Mouse (Mus musculus) hindbrain, embryonic 16.5 days (tissue): ENCODE data around the gene Fgd2. TPM values are rescaled to one million over a fixed set of nuclear protein-coding genes. Genes with fewer than 3 reads are reported as not detected.
A peak's percentile ranks its signal among the peaks of the same experiment; 100 is the strongest.

Experiments
- ATAC-seq: fragments of 200-750 bp; cut with Nextera tagmentation; 2 replicates; pipeline ENCODE4 v1.8.0; 2017; ENCODE audit warnings: moderate TSS enrichment, moderate library complexity
- H3K27ac ChIP-seq: fragments of 300-500 bp; sonication (generic); 2 replicates; pipeline ENCODE4 v1.5.1; 2014; ENCODE audit warnings: low read depth, mild to moderate bottlenecking, control low read depth, low read length, moderate library complexity
- H3K27me3 ChIP-seq: fragments of 300-500 bp; sonication (generic); replicated peaks from 2 replicates; pipeline ENCODE4 v1.6.1; 2014; ENCODE audit warnings: low read length; ENCODE audit not compliant: control insufficient read depth, insufficient read depth
- H3K36me3 ChIP-seq: fragments of 300-500 bp; sonication (generic); 2 replicates; pipeline ENCODE4 v1.6.1; 2014; ENCODE audit warnings: mild to moderate bottlenecking, low read length, moderate library complexity, mixed read lengths; ENCODE audit not compliant: control insufficient read depth, insufficient read depth
- H3K4me1 ChIP-seq: fragments of 300-500 bp; sonication (generic); 2 replicates; pipeline ENCODE4 v1.6.1; 2014; ENCODE audit warnings: low read depth, low read length; ENCODE audit not compliant: control insufficient read depth, insufficient read depth
- H3K4me2 ChIP-seq: fragments of 300-500 bp; sonication (generic); 2 replicates; pipeline ENCODE4 v1.6.1; 2014; ENCODE audit warnings: mild to moderate bottlenecking, low read length, control low read depth, moderate library complexity
- H3K4me3 ChIP-seq: fragments of 300-500 bp; sonication (generic); 2 replicates; pipeline ENCODE4 v1.5.1; 2014; ENCODE audit warnings: mild to moderate bottlenecking, low read length, control low read depth, moderate library complexity
- H3K9ac ChIP-seq: fragments of 300-500 bp; sonication (generic); 2 replicates; pipeline ENCODE4 v1.6.1; 2014; ENCODE audit warnings: low read depth, mild to moderate bottlenecking, control low read depth, low read length, moderate library complexity
- H3K9me3 ChIP-seq: fragments of 300-500 bp; sonication (generic); 2 replicates; pipeline ENCODE4 v1.6.1; 2014; ENCODE audit warnings: mild to moderate bottlenecking, low read length, moderate library complexity; ENCODE audit not compliant: control insufficient read depth
- WGBS: fragments of 180-500 bp; shearing (Covaris S2); extraction: QIAGEN DNeasy Blood & Tissue Kit; methylation state at CpG from one replicate; pipeline ENCODE4 v1.1.7; 2014; 5-methylcytosine and 5-hydroxymethylcytosine counted together
- polyA plus RNA-seq: library from polyadenylated mRNA; unstranded; fragments of >200 nt; fragmentation: Nextera tagmentation; extraction: Ambion mirVana; gene quantifications from 2 replicates; pipeline ENCODE4 v1.2.1, GENCODE M21; 2015

Fgd2 gene
- polyA plus RNA-seq, 1 experiment from 2014 or later = 9.1 TPM

GRCm38 (mm10) chr17:29319881-29320639, 40.7 kb upstream of the Fgd2 start:
- no peak for ATAC-seq
- H3K36me3 ChIP-seq = no peaks in the 10 kb centered on the region
- H3K9ac ChIP-seq = no peak overlapping the region
- H3K9me3 ChIP-seq = no peaks in the 10 kb centered on the region
- H3K4me2 ChIP-seq = no peak overlapping the region
- no peak overlapping the region for H3K27ac ChIP-seq
- no peak overlapping the region for H3K4me3 ChIP-seq
- WGBS = 78% methylated on average over 8 of the region's 8 CpGs
- peaks cover 15% of the 10 kb centered on the region for H3K27me3 ChIP-seq
- no peaks in the 10 kb centered on the region for H3K4me1 ChIP-seq

GRCm38 (mm10) chr17:29321765-29322602, 38.7 kb upstream of the Fgd2 start:
- Histone ChIP-seq H3K9me3 (no peaks in the 10 kb centered on the region), H3K4me3 (no peak overlapping the region), H3K4me2 (no peak overlapping the region), H3K9ac (0 out of 2 replicates have a peak overlapping the region, but pooled peaks have one; percentile 9), H3K27ac (no peak overlapping the region), H3K27me3 (peaks cover 15% of the 10 kb centered on the region), H3K4me1 (peaks cover 11% of the 10 kb centered on the region), H3K36me3 (no peaks in the 10 kb centered on the region)
- ATAC-seq = no peak
- 25% methylated on average over 41 of the region's 41 CpGs for WGBS

- no peak overlapping the region for H3K27ac ChIP-seq
- no peaks in the 10 kb centered on the region for H3K9me3 ChIP-seq
- H3K36me3 ChIP-seq = no peaks in the 10 kb centered on the region
- H3K9ac ChIP-seq = no peak overlapping the region
- no peak overlapping the region for H3K4me2 ChIP-seq
- no peak for ATAC-seq
- 32% methylated on average over 18 of the region's 18 CpGs for WGBS
- H3K27me3 ChIP-seq = peaks cover 15% of the 10 kb centered on the region
- H3K4me1 ChIP-seq = peaks cover 17% of the 10 kb centered on the region
- H3K4me3 ChIP-seq = no peak overlapping the region
These were observed 38.1 kb upstream of the Fgd2 start for GRCm38 (mm10) chr17:29322603-29322962.

GRCm38 (mm10) chr17:29323625-29324024, 37.1 kb upstream of the Fgd2 start:
- Histone ChIP-seq H3K4me1 (peaks cover 19% of the 10 kb centered on the region), H3K4me2 (no peak overlapping the region), H3K36me3 (no peaks in the 10 kb centered on the region), H3K27ac (no peak overlapping the region), H3K27me3 (peaks cover 15% of the 10 kb centered on the region), H3K4me3 (no peak overlapping the region), H3K9me3 (no peaks in the 10 kb centered on the region), H3K9ac (no peak overlapping the region)
- no peak for ATAC-seq
- 97% methylated on average over 3 of the region's 3 CpGs for WGBS

- 0 out of 2 replicates have a peak, but pooled peaks cover 4% of the 10 kb centered on the region for H3K36me3 ChIP-seq
- 41% methylated on average over 13 of the region's 13 CpGs for WGBS
- H3K4me3 ChIP-seq = no peak overlapping the region
- H3K27me3 ChIP-seq = peaks cover 13% of the 10 kb centered on the region
- peaks cover 19% of the 10 kb centered on the region for H3K4me1 ChIP-seq
- no peaks in the 10 kb centered on the region for H3K9me3 ChIP-seq
- H3K27ac ChIP-seq = no peak overlapping the region; the same call in 1 of the 2 replicates
- peak overlapping the region; percentile 56; the same call in 1 of the 2 replicates for H3K4me2 ChIP-seq
- no peak for ATAC-seq
- H3K9ac ChIP-seq = peak overlapping the region; percentile 57
These were observed 34.9 kb upstream of the Fgd2 start for GRCm38 (mm10) chr17:29325831-29326230.

- 10% methylated on average over 52 of the region's 52 CpGs for WGBS
- peaks cover 19% of the 10 kb centered on the region for H3K4me1 ChIP-seq
- peak overlapping the region; percentile 65 for H3K27ac ChIP-seq
- peaks cover 5% of the 10 kb centered on the region; the same call in 1 of the 2 replicates for H3K36me3 ChIP-seq
- H3K9ac ChIP-seq = peak overlapping the region; percentile 57
- peak overlapping the region; percentile 23 for H3K4me3 ChIP-seq
- peak overlapping the region; percentile 56 for H3K4me2 ChIP-seq
- H3K27me3 ChIP-seq = peaks cover 6% of the 10 kb centered on the region
- H3K9me3 ChIP-seq = no peaks in the 10 kb centered on the region
- peak; percentile 66 for ATAC-seq
These were observed 33.9 kb upstream of the Fgd2 start for GRCm38 (mm10) chr17:29326531-29327529.

- no peak for ATAC-seq
- peak overlapping the region; percentile 57; the same call in 1 of the 2 replicates for H3K9ac ChIP-seq
- H3K36me3 ChIP-seq = peaks cover 13% of the 10 kb centered on the region
- H3K4me2 ChIP-seq = no peak overlapping the region
- H3K9me3 ChIP-seq = no peaks in the 10 kb centered on the region
- no peak overlapping the region; the same call in 1 of the 2 replicates for H3K27ac ChIP-seq
- H3K27me3 ChIP-seq = no peaks in the 10 kb centered on the region
- H3K4me3 ChIP-seq = no peak overlapping the region
- peaks cover 19% of the 10 kb centered on the region for H3K4me1 ChIP-seq
- whole genome bisulfite sequencing = 83% methylated on average over 9 of the region's 9 CpGs
These were observed 33.0 kb upstream of the Fgd2 start for GRCm38 (mm10) chr17:29327691-29328090.

- ATAC-seq = no peak
These were observed 30.5 kb upstream of the Fgd2 start for GRCm38 (mm10) chr17:29330221-29330620.

More at GRCm38 (mm10) chr17:29330221-29330620, 30.5 kb upstream of the Fgd2 start:
- Histone ChIP-seq H3K4me2 (no peak overlapping the region), H3K27me3 (no peaks in the 10 kb centered on the region), H3K27ac (no peak overlapping the region; the same call in none of the 2 replicates), H3K9me3 (no peaks in the 10 kb centered on the region), H3K4me3 (no peak overlapping the region), H3K4me1 (peaks cover 19% of the 10 kb centered on the region), H3K36me3 (peaks cover 30% of the 10 kb centered on the region), H3K9ac (no peak overlapping the region)
- WGBS = 91% methylated on average over 3 of the region's 3 CpGs
